Mouse (Mus musculus) effector memory CD4-positive, alpha-beta T cell, adult 7 months (primary cell): ENCODE data around the gene Rpap1. TPM values are rescaled to one million over a fixed set of nuclear protein-coding genes. Genes with fewer than 3 reads are reported as not detected.

Experiments
- polyA plus RNA-seq: library from polyadenylated mRNA; unstranded; fragments of 100-300 nt; shearing (Covaris generic); gene quantifications from one replicate; pipeline ENCODE4 v1.2.1, GENCODE M21; 2017

The Rpap1 gene
- 23.9 TPM for polyA plus RNA-seq

GRCm38 (mm10) chr2:119787206-119787883, at the start of gene Rpap1:
Rpap1 (minus strand) TSS chr2:119787537.

GRCm38 (mm10) chr2:119797279-119797783, 10.0 kb upstream of the Rpap1 start, which contains the start of gene Tyro3:
Tyro3 (plus strand) TSS chr2:119797733.

GRCm38 (mm10) chr2:119760251-119760650, 27.1 kb downstream of the Rpap1 start, which contains the start of gene Ltk:
Ltk (minus strand) TSS chr2:119760431.

GRCm38 (mm10) chr2:119741581-119742411, 45.5 kb downstream of the Rpap1 start, which contains the start of gene Itpka:
Itpka (plus strand) TSS chr2:119742337.

Other genes starting within 250 kb of the Rpap1 start
- gene Exd1, start 239.9 kb downstream of the Rpap1 start, polyA plus RNA-seq = 0.18 TPM
- 108 TPM for gene Chp1, start 239.8 kb downstream of the Rpap1 start, polyA plus RNA-seq
- gene Nusap1, start 169.2 kb downstream of the Rpap1 start, polyA plus RNA-seq = 1.5 TPM
- gene Oip5, start 169.1 kb downstream of the Rpap1 start, polyA plus RNA-seq = 0.82 TPM
- 16.6 TPM for gene Ndufaf1, start 124.7 kb downstream of the Rpap1 start, polyA plus RNA-seq
- 66.2 TPM for gene Rtf1, start 112.5 kb downstream of the Rpap1 start, polyA plus RNA-seq
- not detected for gene Itpka, start 45.2 kb downstream of the Rpap1 start, polyA plus RNA-seq
- gene Ltk, start 27.1 kb downstream of the Rpap1 start, polyA plus RNA-seq = 0.67 TPM
- 4.9 TPM for gene Tyro3, start 10.2 kb upstream of the Rpap1 start, polyA plus RNA-seq
- 37.0 TPM for gene Mga, start 109.7 kb upstream of the Rpap1 start, polyA plus RNA-seq
- gene Mapkbp1, start 185.2 kb upstream of the Rpap1 start, polyA plus RNA-seq = 3.2 TPM
- gene Jmjd7, start 239.9 kb upstream of the Rpap1 start, polyA plus RNA-seq = 8.0 TPM
- gene Gm28042, start 240.0 kb upstream of the Rpap1 start, polyA plus RNA-seq = 2.5 TPM
- gene Pla2g4b, start 245.9 kb upstream of the Rpap1 start, polyA plus RNA-seq = 0.66 TPM